Mouse (Mus musculus) lung, embryonic 15.5 days (tissue): Measurements from ENCODE around the gene Cfap206. TPM values are rescaled to one million over a fixed set of nuclear protein-coding genes. Genes with fewer than 3 reads are reported as not detected.

Source experiments
- ATAC-seq: fragments of 200-750 bp; cut with Nextera tagmentation; 2 replicates; pipeline ENCODE4 v1.8.0; 2017; ENCODE audit warnings: moderate number of reproducible peaks, borderline replicate concordance; ENCODE audit not compliant: low FRiP score, low TSS enrichment; ENCODE audit errors: extremely low read depth
- H3K27ac ChIP-seq: fragments of 300-500 bp; sonication (generic); 2 replicates; pipeline ENCODE4 v1.5.1; 2015; ENCODE audit warnings: moderate library complexity, mild to moderate bottlenecking, inconsistent platforms
- H3K27me3 ChIP-seq: fragments of 300-500 bp; sonication (generic); 2 replicates; pipeline ENCODE4 v1.6.1; 2015; ENCODE audit warnings: inconsistent platforms
- H3K36me3 ChIP-seq: fragments of 300-500 bp; sonication (generic); 2 replicates; pipeline ENCODE4 v1.6.1; 2015; ENCODE audit warnings: inconsistent platforms
- H3K4me1 ChIP-seq: fragments of 300-500 bp; sonication (generic); 2 replicates; pipeline ENCODE4 v1.6.1; 2015; ENCODE audit warnings: inconsistent platforms
- H3K4me2 ChIP-seq: fragments of 300-500 bp; sonication (generic); 2 replicates; pipeline ENCODE4 v1.6.1; 2015; ENCODE audit warnings: inconsistent platforms, mild to moderate bottlenecking, moderate library complexity
- H3K4me3 ChIP-seq: fragments of 300-500 bp; sonication (generic); 2 replicates; pipeline ENCODE4 v1.5.1; 2015; ENCODE audit warnings: mild to moderate bottlenecking, inconsistent platforms
- H3K9ac ChIP-seq: fragments of 300-500 bp; sonication (generic); 2 replicates; pipeline ENCODE4 v1.6.1; 2015; ENCODE audit warnings: inconsistent platforms
- H3K9me3 ChIP-seq: fragments of 300-500 bp; sonication (generic); 2 replicates; pipeline ENCODE4 v1.6.1; 2016; ENCODE audit warnings: inconsistent platforms
- WGBS: fragments of 180-500 bp; shearing (Covaris S2); methylation state at CpG from one replicate; pipeline ENCODE4 v1.1.7; 2015; 5-methylcytosine and 5-hydroxymethylcytosine counted together
- polyA plus RNA-seq: library from polyadenylated mRNA; unstranded; fragments of >200 nt; fragmentation: Nextera tagmentation; extraction: Ambion mirVana; gene quantifications from 2 replicates; pipeline ENCODE4 v1.2.1, GENCODE M21; 2015

The Cfap206 gene
- polyA plus RNA-seq, 1 experiment from 2014 or later = 5.4 TPM

DNA sequence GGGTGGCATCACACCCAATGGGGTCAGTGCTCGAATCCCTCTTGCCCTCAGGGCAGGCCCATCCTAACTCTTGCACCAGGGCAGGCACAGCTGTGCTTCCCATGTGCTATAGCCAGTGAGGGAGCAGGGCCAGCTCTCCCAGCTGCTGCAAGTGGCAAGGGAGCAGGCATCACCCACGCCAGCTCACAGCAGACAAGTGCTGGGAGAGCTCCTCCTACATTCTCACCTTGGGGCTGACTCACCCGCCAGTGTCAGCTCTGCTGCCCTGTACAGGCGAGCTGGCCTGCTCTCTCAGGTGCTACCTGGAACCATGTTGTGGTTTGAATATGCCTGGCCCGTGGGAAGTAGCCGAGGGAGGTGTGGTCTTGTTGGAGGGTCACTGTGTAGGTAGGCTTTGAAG, 68.1 kb downstream of the Cfap206 start:
- Histone ChIP-seq H3K4me3 (no peak overlapping the region), H3K27me3 (no peaks in the 10 kb centered on the region), H3K9me3 (no peaks in the 10 kb centered on the region), H3K36me3 (peaks cover 72% of the 10 kb centered on the region), H3K4me1 (no peaks in the 10 kb centered on the region), H3K4me2 (no peak overlapping the region), H3K9ac (no peak overlapping the region), H3K27ac (no peak overlapping the region)
- no peak for ATAC-seq
- WGBS = 78% methylated on average over 6 of the region's 6 CpGs

DNA sequence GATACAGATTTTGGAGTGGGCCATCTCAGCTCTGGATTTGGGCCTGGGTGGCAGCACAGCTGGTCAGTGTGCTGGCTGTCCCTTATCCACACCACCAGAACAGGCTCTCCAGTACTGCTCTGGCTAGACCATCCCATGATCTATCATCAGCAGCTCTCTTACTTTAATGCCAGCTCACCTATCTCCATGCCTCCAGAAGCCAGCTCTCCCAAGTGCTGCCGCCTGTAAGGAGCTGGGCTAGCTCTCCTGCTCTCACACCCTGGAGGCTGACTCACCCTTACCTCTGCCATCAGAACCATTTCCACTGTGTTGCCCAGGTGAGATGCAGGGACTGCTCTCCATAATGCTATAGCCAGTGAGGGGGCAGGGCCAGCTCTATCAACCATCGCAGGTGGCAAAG, 68.5 kb downstream of the Cfap206 start:
- Histone ChIP-seq H3K4me2 (no peak overlapping the region), H3K27ac (no peak overlapping the region), H3K4me1 (no peaks in the 10 kb centered on the region), H3K9ac (no peak overlapping the region), H3K4me3 (no peak overlapping the region), H3K27me3 (no peaks in the 10 kb centered on the region), H3K36me3 (peaks cover 68% of the 10 kb centered on the region), H3K9me3 (no peaks in the 10 kb centered on the region)
- ATAC-seq = no peak
- WGBS = 89% methylated on average over 2 of the region's 2 CpGs

DNA sequence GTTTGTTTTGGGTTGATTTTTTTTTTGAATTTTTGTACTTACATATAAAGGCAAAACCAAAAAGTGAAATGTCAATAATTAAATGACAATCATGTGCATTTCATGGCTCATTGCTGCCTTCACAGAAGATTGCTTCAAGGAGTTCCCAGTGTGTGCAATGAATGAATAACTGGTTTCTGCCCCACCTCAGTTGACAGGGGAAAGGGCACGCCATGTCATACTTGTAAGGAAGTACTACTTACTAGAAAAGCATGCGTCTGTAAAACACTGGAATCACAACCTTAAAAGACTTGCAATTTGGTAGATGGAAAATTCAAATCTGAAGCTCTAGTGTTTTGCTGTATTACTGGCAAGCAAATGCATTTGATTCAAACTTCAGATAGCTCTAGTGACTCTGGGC, 71.0 kb downstream of the Cfap206 start:
- Histone ChIP-seq H3K27ac (no peak overlapping the region), H3K36me3 (peaks cover 68% of the 10 kb centered on the region), H3K4me3 (no peak overlapping the region), H3K4me1 (no peaks in the 10 kb centered on the region), H3K27me3 (no peaks in the 10 kb centered on the region), H3K4me2 (no peak overlapping the region), H3K9ac (no peak overlapping the region), H3K9me3 (no peaks in the 10 kb centered on the region)
- ATAC-seq = no peak
- WGBS = 93% methylated on average over 2 of the region's 2 CpGs

DNA sequence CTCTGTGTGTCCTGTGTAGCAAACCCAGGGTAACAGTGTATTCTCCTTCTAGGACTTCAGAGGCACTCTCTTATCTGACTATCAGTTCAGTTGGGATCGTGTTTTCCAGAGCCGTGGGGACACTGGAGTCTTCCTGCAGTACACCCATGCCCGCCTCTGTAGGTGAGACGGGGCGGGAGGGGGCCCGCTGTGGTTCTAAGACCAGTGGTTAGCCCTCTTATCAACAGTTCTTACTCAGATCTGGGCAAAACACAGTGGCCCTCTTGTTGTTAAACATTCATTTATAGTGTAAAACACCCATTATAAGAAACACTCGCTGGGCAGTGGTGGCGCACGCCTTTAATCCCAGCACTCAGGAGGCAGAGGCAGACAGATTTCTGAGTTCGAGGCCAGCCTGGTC, 73.9 kb downstream of the Cfap206 start:
- H3K4me2 ChIP-seq = no peak overlapping the region
- no peaks in the 10 kb centered on the region for H3K27me3 ChIP-seq
- H3K9ac ChIP-seq = no peak overlapping the region
- H3K36me3 ChIP-seq = peaks cover 61% of the 10 kb centered on the region
- H3K27ac ChIP-seq = no peak overlapping the region
- no peaks in the 10 kb centered on the region for H3K9me3 ChIP-seq
- H3K4me3 ChIP-seq = no peak overlapping the region
- 93% methylated on average over 10 of the region's 10 CpGs for WGBS
- ATAC-seq = no peak
- no peaks in the 10 kb centered on the region for H3K4me1 ChIP-seq

DNA sequence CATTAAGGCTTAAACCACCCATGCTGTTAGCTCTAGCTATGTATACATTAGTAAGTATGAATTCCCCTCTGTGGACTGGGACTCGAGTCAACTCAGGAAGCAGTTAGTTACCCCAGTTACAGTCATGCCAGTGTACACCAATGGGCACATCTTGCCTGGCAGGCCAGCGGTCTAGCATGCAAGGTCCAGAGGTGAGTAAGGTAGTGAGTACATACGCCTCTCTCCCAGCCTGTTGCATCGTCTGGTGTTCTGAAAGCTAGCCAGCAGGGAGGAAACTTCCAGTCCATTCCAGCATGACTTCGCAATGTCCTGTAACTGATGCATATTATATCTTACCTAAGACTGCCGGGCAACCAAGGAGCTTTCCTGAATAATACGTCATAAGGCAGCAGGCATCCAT, 76.8 kb downstream of the Cfap206 start:
- 86% methylated on average over 7 of the region's 7 CpGs for WGBS

DNA sequence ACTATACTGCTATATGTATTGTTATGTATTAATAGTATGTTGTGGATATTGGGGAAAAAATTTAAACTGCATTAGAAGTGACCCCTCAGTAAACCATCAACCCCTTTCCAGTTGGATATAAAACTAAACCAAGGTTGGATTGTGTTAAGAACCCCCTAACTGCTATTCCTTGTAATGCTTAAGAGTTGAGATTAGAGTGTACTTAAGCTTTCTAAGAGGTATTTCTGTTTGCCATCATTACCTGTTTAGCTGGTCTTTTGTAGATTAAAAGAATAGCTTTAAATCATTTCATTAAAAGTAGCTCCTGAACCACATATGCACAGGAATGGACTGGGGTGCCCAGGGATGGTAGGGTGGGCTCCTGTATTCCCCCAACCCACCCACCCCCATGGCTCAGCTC, 85.2 kb downstream of the Cfap206 start:
- Histone ChIP-seq H3K36me3 (peaks cover 28% of the 10 kb centered on the region), H3K4me2 (no peak overlapping the region), H3K9me3 (no peaks in the 10 kb centered on the region), H3K27me3 (no peaks in the 10 kb centered on the region), H3K27ac (peak overlapping the region; percentile 24; the same call in 1 of the 2 replicates), H3K9ac (no peak overlapping the region), H3K4me3 (no peak overlapping the region), H3K4me1 (0 out of 2 replicates have a peak, but pooled peaks cover 3% of the 10 kb centered on the region)
- no peak for ATAC-seq

More for the DNA sequence above, 76.8 kb downstream of the Cfap206 start:
- Histone ChIP-seq H3K27ac (no peak overlapping the region), H3K4me1 (no peaks in the 10 kb centered on the region), H3K9ac (no peak overlapping the region), H3K4me3 (no peak overlapping the region), H3K36me3 (peaks cover 48% of the 10 kb centered on the region), H3K9me3 (no peaks in the 10 kb centered on the region), H3K4me2 (no peak overlapping the region), H3K27me3 (no peaks in the 10 kb centered on the region)
- ATAC-seq = no peak

DNA sequence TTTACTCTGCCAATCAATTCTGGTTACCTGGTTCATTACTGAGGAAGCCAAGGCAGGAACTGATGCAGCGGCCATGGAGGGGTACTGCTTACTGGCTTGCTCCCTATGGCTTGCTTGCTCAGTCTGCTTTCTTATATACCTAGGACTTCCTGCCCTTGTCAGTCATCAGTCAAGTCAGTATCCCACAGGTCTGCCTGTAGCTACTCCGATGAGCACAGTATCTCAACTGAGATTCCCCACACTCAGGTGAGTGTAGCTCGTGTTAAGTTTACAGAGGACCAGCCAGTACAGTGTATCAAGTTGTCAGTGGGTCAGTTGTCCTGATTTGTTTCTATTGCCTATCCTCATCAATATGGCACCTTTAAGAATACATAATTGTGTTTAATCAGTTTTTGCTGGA, 89.3 kb downstream of the Cfap206 start:
- WGBS = 92% methylated on average over 3 of the region's 3 CpGs
- ATAC-seq = no peak
- H3K4me1 ChIP-seq = 0 out of 2 replicates have a peak, but pooled peaks cover 3% of the 10 kb centered on the region
- H3K27me3 ChIP-seq = no peaks in the 10 kb centered on the region
- no peak overlapping the region for H3K9ac ChIP-seq
- H3K9me3 ChIP-seq = no peaks in the 10 kb centered on the region
- no peak overlapping the region for H3K27ac ChIP-seq
- H3K4me2 ChIP-seq = no peak overlapping the region
- H3K4me3 ChIP-seq = no peak overlapping the region
- peaks cover 29% of the 10 kb centered on the region for H3K36me3 ChIP-seq

DNA sequence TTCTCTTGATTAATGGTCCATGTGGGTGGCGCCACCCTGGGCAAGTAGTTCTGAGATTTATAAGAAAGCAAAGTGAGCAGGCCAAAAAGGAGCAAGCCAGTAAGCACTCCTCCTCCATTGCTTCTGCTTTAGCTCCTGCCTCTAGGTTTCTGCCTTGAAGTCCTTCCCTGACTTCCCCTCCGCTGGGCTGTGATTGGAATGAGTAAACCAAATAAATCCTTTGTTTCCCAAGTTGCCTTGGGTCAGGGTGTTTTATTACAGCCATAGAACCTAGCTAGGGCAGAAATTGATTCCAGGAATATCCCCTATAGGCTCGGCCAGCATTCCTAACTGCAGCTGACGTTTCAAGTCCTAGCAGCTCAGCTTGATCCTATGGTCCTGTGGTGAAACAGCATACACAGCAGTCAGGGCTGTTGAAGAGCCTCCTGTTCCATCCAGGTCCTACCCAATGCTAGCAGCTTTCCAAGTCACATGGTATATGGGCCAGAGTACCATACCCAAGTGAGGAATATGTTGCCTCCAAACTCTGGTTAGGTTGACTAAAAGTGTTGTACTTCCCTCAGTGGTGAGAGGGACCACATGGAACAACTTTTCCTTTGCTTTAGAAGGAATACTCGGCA, 90.2 kb downstream of the Cfap206 start:
- WGBS = 82% methylated on average over 5 of the region's 5 CpGs
- no peak overlapping the region for H3K4me3 ChIP-seq
- no peak overlapping the region for H3K27ac ChIP-seq
- H3K9ac ChIP-seq = no peak overlapping the region
- H3K4me2 ChIP-seq = no peak overlapping the region
- no peaks in the 10 kb centered on the region for H3K9me3 ChIP-seq
- H3K36me3 ChIP-seq = peaks cover 29% of the 10 kb centered on the region
- no peaks in the 10 kb centered on the region for H3K27me3 ChIP-seq
- ATAC-seq = no peak
- 0 out of 2 replicates have a peak, but pooled peaks cover 3% of the 10 kb centered on the region for H3K4me1 ChIP-seq

Other genes with a start within 250 kb of the Cfap206 start
- 54.5 and 56.1 TPM in 2 replicates for gene Akirin2, start 179.3 kb downstream of the Cfap206 start, polyA plus RNA-seq
- 84.7 and 93.2 TPM in 2 replicates for gene Orc3, start 115.3 kb downstream of the Cfap206 start, polyA plus RNA-seq
- gene Rars2, start 115.2 kb downstream of the Cfap206 start, polyA plus RNA-seq = 60.8 and 61.0 TPM in 2 replicates
- gene Slc35a1, start 42.8 kb downstream of the Cfap206 start, polyA plus RNA-seq = 51.3 and 58.8 TPM in 2 replicates
- not detected in 2 replicates for gene Gm136, start 26.1 kb upstream of the Cfap206 start, polyA plus RNA-seq
- gene Smim8, start 48.2 kb upstream of the Cfap206 start, polyA plus RNA-seq = 45.2 and 46.0 TPM in 2 replicates
- gene Zfp292, start 152.8 kb upstream of the Cfap206 start, polyA plus RNA-seq = 16.2 and 16.7 TPM in 2 replicates
- not detected in 2 replicates for gene Cga, start 163.6 kb upstream of the Cfap206 start, polyA plus RNA-seq